Mouse (Mus musculus): ENCODE data around the gene Basp1.

- TF ChIP-seq CTCF (IDR thresholded peaks at IDR 0.05; ENCODE audit: borderline replicate concordance, extremely low read depth, insufficient read depth, insufficient read length) (no peak), POLR2A (IDR thresholded peaks at IDR 0.05; ENCODE audit: borderline replicate concordance, extremely low read depth, insufficient read depth, insufficient read length, poor library complexity, severe bottlenecking) (no peak)
Observed at GRCm38 (mm10) chr15:25343263-25343662, 70.3 kb downstream of the Basp1 start.

Data from brain, embryonic 14.5 days (tissue).